Mouse (Mus musculus) limb, embryonic 13.5 days (tissue): ENCODE measurements around the gene Npl. TPM values are rescaled to one million over a fixed set of nuclear protein-coding genes. Genes with fewer than 3 reads are reported as not detected.
A peak's percentile ranks its signal among the peaks of the same experiment; 100 is the strongest.

Experiments used
- ATAC-seq: fragments of 200-750 bp; cut with Nextera tagmentation; 2 replicates; pipeline ENCODE4 v1.8.0; 2017; ENCODE audit warnings: low read depth, moderate number of reproducible peaks, moderate TSS enrichment; ENCODE audit not compliant: low FRiP score
- H3K27ac ChIP-seq: fragments of 300-500 bp; sonication (generic); 2 replicates; pipeline ENCODE4 v1.5.1; 2015; ENCODE audit warnings: inconsistent platforms, mild to moderate bottlenecking, moderate library complexity
- H3K27me3 ChIP-seq: fragments of 300-500 bp; sonication (generic); 2 replicates; pipeline ENCODE4 v1.6.1; 2015; ENCODE audit warnings: mild to moderate bottlenecking, inconsistent platforms
- H3K36me3 ChIP-seq: fragments of 300-500 bp; sonication (generic); 2 replicates; pipeline ENCODE4 v1.6.1; 2015; ENCODE audit warnings: inconsistent platforms, mild to moderate bottlenecking, moderate library complexity
- H3K4me1 ChIP-seq: fragments of 300-500 bp; sonication (generic); 2 replicates; pipeline ENCODE4 v1.6.1; 2015; ENCODE audit warnings: inconsistent platforms
- H3K4me2 ChIP-seq: fragments of 300-500 bp; sonication (generic); replicated peaks from 2 replicates; pipeline ENCODE4 v1.6.1; 2015; ENCODE audit warnings: inconsistent platforms, mild to moderate bottlenecking, moderate library complexity
- H3K4me3 ChIP-seq: fragments of 300-500 bp; sonication (generic); 2 replicates; pipeline ENCODE4 v1.5.1; 2015; ENCODE audit warnings: moderate library complexity, mild to moderate bottlenecking, inconsistent platforms
- H3K9ac ChIP-seq: fragments of 300-500 bp; sonication (generic); 2 replicates; pipeline ENCODE4 v1.6.1; 2015; ENCODE audit warnings: mild to moderate bottlenecking, inconsistent platforms
- H3K9me3 ChIP-seq: fragments of 300-500 bp; sonication (generic); 2 replicates; pipeline ENCODE4 v1.6.1; 2016; ENCODE audit warnings: inconsistent platforms
- WGBS: fragments of 180-500 bp; shearing (Covaris S2); methylation state at CpG from one replicate; pipeline ENCODE4 v1.1.7; 2015; 5-methylcytosine and 5-hydroxymethylcytosine counted together
- polyA plus RNA-seq: library from polyadenylated mRNA; unstranded; fragments of >200 nt; fragmentation: Nextera tagmentation; extraction: Ambion mirVana; gene quantifications from 2 replicates; pipeline ENCODE4 v1.2.1, GENCODE M21; 2015

Gene Npl
- polyA plus RNA-seq, 1 experiment from 2014 or later = 9.5 TPM

GRCm38 (mm10) chr1:153501644-153502321 is 48.1 kb downstream of the Npl start:
- ATAC-seq = peak; percentile 36; the same call in 1 of the 2 replicates
- 31% methylated on average over 5 of the region's 5 CpGs for WGBS

GRCm38 (mm10) chr1:153500030-153500429 is 49.8 kb downstream of the Npl start:
- Histone ChIP-seq H3K4me1 (no peaks in the 10 kb centered on the region), H3K36me3 (no peaks in the 10 kb centered on the region), H3K4me2 (no peak overlapping the region), H3K4me3 (no peak overlapping the region), H3K27ac (no peak overlapping the region), H3K9ac (no peak overlapping the region), H3K9me3 (no peaks in the 10 kb centered on the region), H3K27me3 (no peaks in the 10 kb centered on the region)
- ATAC-seq = no peak
- 86% methylated on average over 9 of the region's 9 CpGs for WGBS

More at GRCm38 (mm10) chr1:153501644-153502321, 48.1 kb downstream of the Npl start:
- H3K9me3 ChIP-seq = no peaks in the 10 kb centered on the region
- no peak overlapping the region for H3K27ac ChIP-seq
- no peak overlapping the region for H3K4me3 ChIP-seq
- H3K9ac ChIP-seq = no peak overlapping the region
- no peak overlapping the region for H3K4me2 ChIP-seq
- H3K4me1 ChIP-seq = no peaks in the 10 kb centered on the region
- no peaks in the 10 kb centered on the region for H3K36me3 ChIP-seq
- H3K27me3 ChIP-seq = no peaks in the 10 kb centered on the region

GRCm38 (mm10) chr1:153496030-153496429 is 53.8 kb downstream of the Npl start:
- H3K27me3 ChIP-seq = no peaks in the 10 kb centered on the region
- 84% methylated on average over 3 of the region's 3 CpGs for WGBS
- H3K9ac ChIP-seq = no peak overlapping the region
- H3K36me3 ChIP-seq = no peaks in the 10 kb centered on the region
- no peaks in the 10 kb centered on the region for H3K4me1 ChIP-seq
- no peak overlapping the region for H3K27ac ChIP-seq
- no peak for ATAC-seq
- no peak overlapping the region for H3K4me3 ChIP-seq
- H3K9me3 ChIP-seq = no peaks in the 10 kb centered on the region
- no peak overlapping the region for H3K4me2 ChIP-seq

- Histone ChIP-seq H3K27ac (no peak overlapping the region), H3K9ac (no peak overlapping the region), H3K4me2 (no peak overlapping the region), H3K27me3 (no peaks in the 10 kb centered on the region), H3K4me3 (no peak overlapping the region), H3K36me3 (no peaks in the 10 kb centered on the region), H3K4me1 (no peaks in the 10 kb centered on the region), H3K9me3 (no peaks in the 10 kb centered on the region)
- WGBS = 40% methylated on average over 6 of the region's 6 CpGs
- no peak for ATAC-seq
Observed at GRCm38 (mm10) chr1:153493931-153494330, 55.9 kb downstream of the Npl start.

GRCm38 (mm10) chr1:153493338-153493737 is 56.5 kb downstream of the Npl start:
- 15% methylated on average over 4 of the region's 4 CpGs for WGBS

GRCm38 (mm10) chr1:153491822-153492221 is 58.0 kb downstream of the Npl start:
- no peak overlapping the region for H3K27ac ChIP-seq
- no peaks in the 10 kb centered on the region for H3K4me1 ChIP-seq
- H3K9me3 ChIP-seq = no peaks in the 10 kb centered on the region
- no peak overlapping the region for H3K4me3 ChIP-seq
- H3K4me2 ChIP-seq = no peak overlapping the region
- WGBS = 94% methylated on average over 1 of the region's 1 CpGs
- no peak overlapping the region for H3K9ac ChIP-seq
- H3K36me3 ChIP-seq = no peaks in the 10 kb centered on the region
- no peaks in the 10 kb centered on the region for H3K27me3 ChIP-seq
- ATAC-seq = no peak

More at GRCm38 (mm10) chr1:153493338-153493737, 56.5 kb downstream of the Npl start:
- Histone ChIP-seq H3K4me1 (no peaks in the 10 kb centered on the region), H3K9me3 (no peaks in the 10 kb centered on the region), H3K4me3 (no peak overlapping the region), H3K4me2 (no peak overlapping the region), H3K36me3 (no peaks in the 10 kb centered on the region), H3K9ac (no peak overlapping the region), H3K27ac (no peak overlapping the region), H3K27me3 (no peaks in the 10 kb centered on the region)
- ATAC-seq = no peak

- Histone ChIP-seq H3K27ac (no peak overlapping the region), H3K4me2 (no peak overlapping the region), H3K36me3 (no peaks in the 10 kb centered on the region), H3K27me3 (no peaks in the 10 kb centered on the region), H3K4me1 (0 out of 2 replicates have a peak, but pooled peaks cover under 1% of the 10 kb centered on the region), H3K4me3 (no peak overlapping the region), H3K9ac (no peak overlapping the region), H3K9me3 (no peaks in the 10 kb centered on the region)
- 83% methylated on average over 2 of the region's 2 CpGs for WGBS
- ATAC-seq = no peak
Observed at GRCm38 (mm10) chr1:153491345-153491744, 58.5 kb downstream of the Npl start.

GRCm38 (mm10) chr1:153489963-153490362 is 59.9 kb downstream of the Npl start:
- 82% methylated on average over 4 of the region's 4 CpGs for WGBS
- Histone ChIP-seq H3K4me1 (peaks cover 11% of the 10 kb centered on the region), H3K9ac (no peak overlapping the region), H3K36me3 (no peaks in the 10 kb centered on the region), H3K9me3 (no peaks in the 10 kb centered on the region), H3K4me3 (no peak overlapping the region), H3K4me2 (no peak overlapping the region), H3K27me3 (no peaks in the 10 kb centered on the region), H3K27ac (no peak overlapping the region)
- ATAC-seq = no peak

GRCm38 (mm10) chr1:153489540-153489939 is 60.3 kb downstream of the Npl start:
- no peaks in the 10 kb centered on the region for H3K27me3 ChIP-seq
- H3K9ac ChIP-seq = no peak overlapping the region
- ATAC-seq = no peak
- H3K36me3 ChIP-seq = no peaks in the 10 kb centered on the region
- peaks cover 15% of the 10 kb centered on the region for H3K4me1 ChIP-seq
- H3K9me3 ChIP-seq = no peaks in the 10 kb centered on the region
- no peak overlapping the region for H3K4me3 ChIP-seq
- no peak overlapping the region for H3K4me2 ChIP-seq
- H3K27ac ChIP-seq = no peak overlapping the region
- WGBS = 59% methylated on average over 2 of the region's 2 CpGs

- H3K27me3 ChIP-seq = no peaks in the 10 kb centered on the region
- peaks cover 19% of the 10 kb centered on the region for H3K4me1 ChIP-seq
- 53% methylated on average over 7 of the region's 7 CpGs for WGBS
- no peak overlapping the region for H3K4me2 ChIP-seq
- no peak overlapping the region for H3K4me3 ChIP-seq
- no peak overlapping the region for H3K9ac ChIP-seq
- no peaks in the 10 kb centered on the region for H3K36me3 ChIP-seq
- ATAC-seq = no peak
- no peaks in the 10 kb centered on the region for H3K9me3 ChIP-seq
- H3K27ac ChIP-seq = no peak overlapping the region
Observed at GRCm38 (mm10) chr1:153489132-153489531, 60.7 kb downstream of the Npl start.

- Histone ChIP-seq H3K27me3 (no peaks in the 10 kb centered on the region), H3K27ac (peak within 1 kb of the TSS; percentile 92), H3K4me1 (peaks cover 25% of the 10 kb centered on the region), H3K4me3 (peak within 1 kb of the TSS; percentile 99), H3K4me2 (peak within 1 kb of the TSS; percentile 91), H3K9ac (peak within 1 kb of the TSS; percentile 99), H3K36me3 (peaks cover 1% of the 10 kb centered on the region), H3K9me3 (no peaks in the 10 kb centered on the region)
- ATAC-seq = peak; percentile 92
- WGBS = under 1% methylated on average over 35 of the region's 35 CpGs
Observed at GRCm38 (mm10) chr1:153487500-153487879, 62.4 kb downstream of the Npl start, which contains the start of gene Dhx9. Dhx9 (minus strand) TSS chr1:153487660.

GRCm38 (mm10) chr1:153486767-153487499 is 62.9 kb downstream of the Npl start:
- no peaks in the 10 kb centered on the region for H3K27me3 ChIP-seq
- peak; percentile 85 for ATAC-seq
- H3K36me3 ChIP-seq = peaks cover 7% of the 10 kb centered on the region
- peak overlapping the region; percentile 91 for H3K4me2 ChIP-seq
- H3K9ac ChIP-seq = peak overlapping the region; percentile 99
- peak overlapping the region; percentile 99 for H3K4me3 ChIP-seq
- H3K4me1 ChIP-seq = peaks cover 25% of the 10 kb centered on the region
- H3K9me3 ChIP-seq = no peaks in the 10 kb centered on the region
- peak overlapping the region; percentile 92 for H3K27ac ChIP-seq
- under 1% methylated on average over 64 of the region's 64 CpGs for WGBS
